Mouse (Mus musculus) hematopoietic stem cell, adult 5-6 weeks (primary cell): ENCODE data around the gene Osmr. TPM values are rescaled to one million over a fixed set of nuclear protein-coding genes. Genes with fewer than 3 reads are reported as not detected.
"Not testable (repeated sequence)": the region's sequence is repeated elsewhere in the genome, so short reads cannot be mapped to it uniquely, and the experiment has no call there.

Experiments
- ATAC-seq, 2 experiments: fragments of 125-278 bp in 1 of 2; replicated peaks in 1 of 2; 2 replicates each; pipeline ENCODE4 v1.8.0; 2016 to 2017; ENCODE audit warnings: inconsistent platforms in 2 of 2, mild to moderate bottlenecking in 2 of 2, moderate number of reproducible peaks in 2 of 2, low read depth in 1 of 2, moderate TSS enrichment in 1 of 2; ENCODE audit not compliant: low FRiP score in 2 of 2, poor library complexity in 2 of 2, severe bottlenecking in 2 of 2, insufficient read depth in 1 of 2, low TSS enrichment in 1 of 2
- total RNA-seq: library from RNA; stranded (forward); fragments of 172-1452, 232-1000 nt; gene quantifications from 2 replicates; pipeline ENCODE4 v1.2.3, GENCODE M21; 2017

The Osmr gene
- total RNA-seq, 1 experiment from 2014 or later, result not detected

GRCm38 (mm10) chr15:6873154-6873806 lies 1.5 kb downstream of the Osmr start:
- ATAC-seq, result peak; percentile 57 to 74

DNA sequence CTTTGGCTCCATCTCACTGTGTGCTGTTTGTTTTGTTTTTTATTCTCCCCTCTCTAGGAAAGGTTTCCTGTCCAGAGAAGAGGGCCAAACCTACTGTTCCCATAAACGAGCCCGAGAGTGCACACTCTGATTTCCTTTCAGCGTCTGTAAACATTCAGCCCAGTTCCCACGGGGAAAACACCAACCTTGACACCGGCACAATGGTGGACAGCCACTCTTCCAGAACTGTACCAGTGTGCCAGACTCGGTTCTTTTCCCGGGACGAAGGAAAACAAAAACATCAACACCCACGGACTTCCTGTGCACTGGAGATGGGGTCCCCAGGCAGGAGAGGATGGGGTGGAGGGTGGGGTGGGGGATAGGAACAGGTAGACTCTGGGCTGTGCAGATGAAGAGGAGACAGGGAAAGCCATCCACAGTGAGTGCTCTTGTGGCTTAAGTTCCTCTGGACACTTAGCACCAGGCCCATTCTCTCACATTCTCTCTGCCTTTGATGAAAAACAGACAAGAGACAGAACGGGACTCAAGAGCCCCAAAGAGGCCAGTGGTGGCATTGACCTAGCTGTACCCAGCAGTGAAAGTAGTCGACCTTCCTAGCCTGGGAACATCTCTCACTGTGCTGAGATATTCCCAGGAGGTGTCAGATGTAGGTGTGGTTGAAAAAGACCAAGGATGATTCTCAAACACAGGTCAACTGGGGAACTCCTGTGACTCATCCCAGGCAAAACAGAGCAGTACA lies 3.0 kb downstream of the Osmr start:
- no peak for ATAC-seq

DNA sequence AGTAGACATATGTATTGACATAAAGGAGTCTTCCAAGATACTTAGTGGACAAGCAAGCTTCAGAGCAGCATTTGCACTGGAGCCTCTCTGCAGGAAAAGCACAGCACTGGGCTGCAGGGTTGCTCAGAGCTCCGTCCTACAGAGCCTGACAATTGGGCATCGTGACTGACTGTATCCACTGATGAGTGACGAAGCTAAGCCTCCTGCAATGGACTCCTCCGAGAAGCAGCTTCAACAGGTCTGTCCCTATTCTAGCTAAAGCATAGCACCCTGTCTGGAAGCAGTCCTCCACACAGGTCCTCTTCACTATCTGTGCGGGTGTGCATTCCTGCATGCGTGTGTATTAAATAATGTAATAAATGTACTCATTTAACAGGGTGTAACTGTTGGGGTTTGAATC lies 7.9 kb downstream of the Osmr start:
- ATAC-seq, result no peak

GRCm38 (mm10) chr15:6862125-6862524 lies 12.6 kb downstream of the Osmr start:
- no peak for ATAC-seq

DNA sequence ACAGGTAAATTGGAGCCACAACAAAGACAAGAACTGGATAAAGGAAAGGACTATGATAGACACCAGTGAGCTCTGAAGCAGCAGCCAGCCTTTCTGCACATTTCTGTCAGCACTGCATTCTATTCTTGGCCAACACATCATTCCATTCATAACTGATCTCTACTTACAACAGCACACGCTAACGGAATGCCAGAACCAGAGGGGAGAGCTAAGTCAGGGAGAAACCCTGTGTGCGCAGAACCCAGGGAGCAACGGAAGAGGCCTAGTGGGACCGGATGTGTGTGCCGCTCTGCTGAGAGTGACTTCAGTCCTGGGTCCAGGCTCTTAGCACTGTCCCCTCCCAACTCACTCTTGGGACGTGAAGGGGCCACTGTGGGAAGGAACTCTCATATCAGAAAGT lies 13.2 kb downstream of the Osmr start:
- ATAC-seq, result no peak

- ATAC-seq, result no peak
These were observed 15.0 kb downstream of the Osmr start for GRCm38 (mm10) chr15:6859781-6860180.

GRCm38 (mm10) chr15:6858871-6859270 lies 15.9 kb downstream of the Osmr start:
- ATAC-seq, result no peak

- no peak for ATAC-seq
These were observed 17.4 kb downstream of the Osmr start for GRCm38 (mm10) chr15:6857270-6857905.

- ATAC-seq, result no peak
These were observed 24.9 kb downstream of the Osmr start for GRCm38 (mm10) chr15:6849851-6850250.

- no peak for ATAC-seq
These were observed 34.6 kb downstream of the Osmr start for GRCm38 (mm10) chr15:6840199-6840598.

- ATAC-seq, result no peak
These were observed 59.0 kb downstream of the Osmr start for GRCm38 (mm10) chr15:6815807-6816206.

DNA sequence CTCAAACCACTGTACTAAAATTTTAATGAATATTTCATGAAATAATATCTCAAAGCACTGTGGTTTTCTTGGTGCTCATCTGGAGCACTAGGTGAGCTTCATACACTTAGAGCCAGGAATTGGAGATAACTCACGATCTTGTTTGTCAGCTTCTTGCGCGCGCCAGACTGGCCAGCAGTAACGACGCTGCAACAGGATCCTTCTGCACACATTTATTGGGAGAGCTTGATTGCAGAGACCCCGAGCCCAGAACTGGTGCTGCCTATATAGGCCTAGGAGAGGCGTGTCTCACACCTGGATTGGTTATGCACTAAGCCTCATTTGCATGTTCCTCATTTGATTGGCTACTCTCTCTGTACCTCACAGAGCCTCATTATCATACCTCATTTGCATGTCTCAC lies 73.6 kb downstream of the Osmr start:
- ATAC-seq, result not testable (repeated sequence)

GRCm38 (mm10) chr15:6792846-6793245 lies 81.9 kb downstream of the Osmr start:
- ATAC-seq, result no peak

DNA sequence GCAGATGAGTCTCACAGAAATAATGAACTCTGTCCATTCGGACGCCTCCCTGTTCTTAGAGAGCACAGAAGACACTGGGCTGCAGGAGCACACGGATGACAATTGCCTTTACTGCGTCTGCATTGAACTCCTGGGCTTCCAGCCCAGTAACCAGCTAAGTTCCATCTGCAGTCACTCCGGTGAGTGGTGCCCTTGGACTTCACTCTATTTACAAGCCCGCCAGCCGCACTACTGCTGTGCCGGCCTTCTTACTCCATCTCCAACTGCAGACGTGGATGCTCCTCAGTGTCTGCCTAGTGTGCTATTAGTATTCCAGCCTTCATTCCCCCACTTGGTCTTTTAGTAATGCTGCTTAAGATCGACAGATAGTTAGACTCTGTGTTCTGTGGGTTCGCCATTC lies 83.1 kb downstream of the Osmr start:
- no peak for ATAC-seq

- ATAC-seq, result no peak
These were observed 84.8 kb downstream of the Osmr start for GRCm38 (mm10) chr15:6790011-6790410.

- no peak for ATAC-seq
These were observed 87.5 kb downstream of the Osmr start for GRCm38 (mm10) chr15:6787236-6787635.

DNA sequence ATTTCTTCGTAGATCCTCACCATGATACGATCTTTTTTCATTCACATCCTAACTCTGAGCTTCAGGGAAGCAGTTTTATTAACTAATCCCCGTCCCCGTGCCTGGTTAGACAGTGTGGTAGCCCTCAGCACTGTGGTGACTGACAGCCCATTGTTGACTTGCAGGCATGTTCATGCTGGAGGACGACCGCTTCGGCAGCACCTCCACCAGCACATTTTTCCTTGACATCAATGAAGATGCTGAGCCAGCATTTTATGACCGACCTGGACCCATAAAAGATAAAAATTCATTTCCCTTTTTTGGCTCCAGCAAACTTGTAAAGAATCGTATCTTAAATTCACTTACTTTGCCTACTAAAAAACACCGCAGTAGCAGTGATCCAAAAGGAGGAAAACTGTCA lies 88.6 kb downstream of the Osmr start:
- ATAC-seq, result no peak

- no peak for ATAC-seq
These were observed 102.5 kb downstream of the Osmr start for GRCm38 (mm10) chr15:6772265-6772664.
